Mouse (Mus musculus) liver, embryonic 14.5 days (tissue): Measurements from ENCODE around the gene Pde10a. TPM values are rescaled to one million over a fixed set of nuclear protein-coding genes. Genes with fewer than 3 reads are reported as not detected.
A peak's percentile ranks its signal among the peaks of the same experiment; 100 is the strongest.

Experiments used
- ATAC-seq: fragments of 200-750 bp; cut with Nextera tagmentation; 2 replicates; pipeline ENCODE4 v1.8.0; 2017; ENCODE audit warnings: moderate number of reproducible peaks, mild to moderate bottlenecking, moderate library complexity; ENCODE audit not compliant: insufficient read depth
- DNase-seq, 3 experiments: peaks; one replicate each; pipeline ENCODE4 v3.0.0-alpha.2; 2012 to 2013; ENCODE audit warnings: low read depth in 3 of 3, low spot score in 3 of 3
- H3K27ac ChIP-seq: fragments of 300-500 bp; sonication (generic); 2 replicates; pipeline ENCODE4 v1.5.1; 2014; ENCODE audit warnings: moderate library complexity, mild to moderate bottlenecking, control low read depth, inconsistent platforms
- H3K27me3 ChIP-seq: fragments of 300-500 bp; sonication (generic); 2 replicates; pipeline ENCODE4 v1.6.1; 2014; ENCODE audit warnings: mild to moderate bottlenecking, low read length, moderate library complexity; ENCODE audit not compliant: control insufficient read depth, insufficient read depth
- H3K36me3 ChIP-seq: fragments of 300-500 bp; sonication (generic); replicated peaks from 2 replicates; pipeline ENCODE4 v1.6.1; 2014; ENCODE audit warnings: low read depth; ENCODE audit not compliant: control insufficient read depth, insufficient read depth
- H3K4me1 ChIP-seq, 2 experiments: fragments of 200-500 bp in 1 of 2; fragments of 300-500 bp in 1 of 2; sonication (generic) in 1 of 2; replicated peaks; 2 replicates each; pipeline ENCODE4 v1.6.1; 2012 to 2014; ENCODE audit warnings: antibody characterized with exemption in 1 of 2, inconsistent platforms in 1 of 2, low read length in 1 of 2; ENCODE audit not compliant: control insufficient read depth in 2 of 2, insufficient read depth in 2 of 2
- H3K4me2 ChIP-seq: fragments of 300-500 bp; sonication (generic); 2 replicates; pipeline ENCODE4 v1.6.1; 2014; ENCODE audit warnings: low read depth, mild to moderate bottlenecking, control low read depth, moderate library complexity
- H3K4me3 ChIP-seq, 2 experiments: fragments of 200-500 bp in 1 of 2; fragments of 300-500 bp in 1 of 2; sonication (generic) in 1 of 2; 2 replicates each; pipeline ENCODE4 v1.5.1; 2012 to 2014; ENCODE audit warnings: low read depth in 2 of 2, low read length in 2 of 2, mild to moderate bottlenecking in 2 of 2, control low read depth in 1 of 2, inconsistent platforms in 1 of 2, moderate library complexity in 1 of 2; ENCODE audit not compliant: insufficient read depth in 1 of 2
- H3K9ac ChIP-seq: fragments of 300-500 bp; sonication (generic); replicated peaks from 2 replicates; pipeline ENCODE4 v1.6.1; 2014; ENCODE audit warnings: mild to moderate bottlenecking, control low read depth, moderate library complexity
- H3K9me3 ChIP-seq: fragments of 300-500 bp; sonication (generic); 2 replicates; pipeline ENCODE4 v1.6.1; 2016; ENCODE audit warnings: low read length, mixed read lengths; ENCODE audit not compliant: control insufficient read depth
- CTCF ChIP-seq: IDR thresholded peaks from 2 replicates; pipeline ENCODE4 v1.5.1; 2016; ENCODE audit warnings: antibody characterized with exemption, low read depth, control low read depth
- EP300 ChIP-seq: IDR thresholded peaks from 2 replicates; pipeline ENCODE4 v1.6.1; 2016; ENCODE audit warnings: antibody characterized with exemption, low read depth
- WGBS: fragments of 180-500 bp; shearing (Covaris S2); extraction: QIAGEN DNeasy Blood & Tissue Kit; methylation state at CpG from one replicate; pipeline ENCODE4 v1.1.7; 2014; ENCODE audit not compliant: insufficient replicate concordance; 5-methylcytosine and 5-hydroxymethylcytosine counted together
- polyA plus RNA-seq, 2 experiments: library from polyadenylated mRNA; depleted of rRNA in 1 of 2; stranded (reverse) in 1 of 2; unstranded in 1 of 2; fragments of >200 nt; fragmentation: Nextera tagmentation in 1 of 2; extraction: Ambion mirVana in 1 of 2; gene quantifications; 2 replicates each; pipeline versions ENCODE4 v1.2.1 to v1.2.3; 2012 to 2014

Pde10a gene
- polyA plus RNA-seq, 2 experiments: 0.52 to 0.60 TPM

DNA sequence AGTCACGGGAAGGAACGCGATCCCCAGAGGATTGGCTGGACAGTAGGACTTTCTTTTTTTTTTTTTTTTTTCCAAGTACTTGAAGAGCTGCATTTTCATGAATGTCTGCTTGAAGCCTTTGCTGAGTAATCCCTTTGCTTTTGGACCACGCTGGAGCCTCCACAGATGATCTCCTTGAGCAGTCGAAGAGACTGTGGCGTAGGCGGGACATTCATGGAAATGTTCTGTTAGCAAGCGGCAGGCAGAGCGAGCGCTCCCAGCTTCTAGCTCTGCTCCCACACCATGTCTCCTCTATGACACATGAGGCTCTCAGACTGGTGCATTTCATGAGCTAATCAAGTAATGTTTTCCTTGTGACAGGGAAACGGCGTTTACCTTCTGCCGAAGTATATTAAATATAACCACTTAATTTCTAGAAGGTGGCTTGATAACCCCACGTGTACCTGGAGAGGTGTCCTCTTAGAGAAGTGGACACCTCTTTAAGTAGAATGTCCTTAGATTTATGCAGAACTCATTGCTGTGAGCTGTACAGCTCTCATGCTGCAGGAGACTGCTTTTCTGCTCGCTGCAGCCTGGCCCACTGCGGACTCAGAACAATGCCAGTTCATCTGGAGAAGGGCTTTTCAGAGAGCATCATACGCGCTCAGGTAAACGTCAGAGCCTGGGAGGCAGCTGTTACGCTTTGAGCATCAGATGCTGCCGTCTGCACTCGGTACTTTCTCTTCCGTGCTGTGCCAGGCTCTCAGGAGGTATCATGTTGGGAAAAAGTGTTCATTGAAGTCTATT lies 333.7 kb downstream of the Pde10a start:
- no peak for DNase-seq
- Histone ChIP-seq H3K4me3 (no peak overlapping the region), H3K27me3 (no peaks in the 10 kb centered on the region), H3K27ac (no peak overlapping the region), H3K36me3 (no peaks in the 10 kb centered on the region), H3K4me2 (no peak overlapping the region), H3K9me3 (no peaks in the 10 kb centered on the region), H3K9ac (no peak overlapping the region), H3K4me1 (no peaks in the 10 kb centered on the region; a peak in 3 of 4 replicates)
- 75% methylated on average over 23 of the region's 23 CpGs for WGBS
- ATAC-seq: no peak
- TF ChIP-seq CTCF: no peak
- TF ChIP-seq EP300: no peak

DNA sequence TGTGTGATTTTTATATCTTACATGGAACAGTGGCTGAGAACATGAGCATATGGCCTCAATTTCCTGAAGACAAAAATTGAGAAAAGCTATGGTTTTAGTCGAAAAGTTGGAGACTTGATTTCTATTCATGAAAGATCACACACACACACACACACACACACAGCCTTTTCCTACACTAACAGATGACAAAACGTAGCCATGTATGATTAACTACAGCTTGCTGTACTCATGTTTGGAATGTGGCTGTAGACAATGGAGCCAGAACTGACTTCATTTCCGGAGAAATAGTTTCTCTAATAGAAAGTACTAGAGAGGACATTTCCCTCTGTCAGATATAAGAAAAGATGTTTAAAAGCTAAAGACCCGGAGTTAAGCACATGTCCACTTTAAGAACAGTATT lies 334.3 kb downstream of the Pde10a start:
- TF ChIP-seq CTCF: no peak
- no peak for TF ChIP-seq EP300
- Histone ChIP-seq H3K9me3 (no peaks in the 10 kb centered on the region), H3K27me3 (no peaks in the 10 kb centered on the region), H3K4me2 (no peak overlapping the region), H3K4me1 (no peaks in the 10 kb centered on the region; a peak in 3 of 4 replicates), H3K4me3 (no peak overlapping the region), H3K27ac (no peak overlapping the region), H3K9ac (no peak overlapping the region), H3K36me3 (no peaks in the 10 kb centered on the region)
- WGBS: 44% methylated on average over 4 of the region's 4 CpGs
- no peak for DNase-seq
- no peak for ATAC-seq

DNA sequence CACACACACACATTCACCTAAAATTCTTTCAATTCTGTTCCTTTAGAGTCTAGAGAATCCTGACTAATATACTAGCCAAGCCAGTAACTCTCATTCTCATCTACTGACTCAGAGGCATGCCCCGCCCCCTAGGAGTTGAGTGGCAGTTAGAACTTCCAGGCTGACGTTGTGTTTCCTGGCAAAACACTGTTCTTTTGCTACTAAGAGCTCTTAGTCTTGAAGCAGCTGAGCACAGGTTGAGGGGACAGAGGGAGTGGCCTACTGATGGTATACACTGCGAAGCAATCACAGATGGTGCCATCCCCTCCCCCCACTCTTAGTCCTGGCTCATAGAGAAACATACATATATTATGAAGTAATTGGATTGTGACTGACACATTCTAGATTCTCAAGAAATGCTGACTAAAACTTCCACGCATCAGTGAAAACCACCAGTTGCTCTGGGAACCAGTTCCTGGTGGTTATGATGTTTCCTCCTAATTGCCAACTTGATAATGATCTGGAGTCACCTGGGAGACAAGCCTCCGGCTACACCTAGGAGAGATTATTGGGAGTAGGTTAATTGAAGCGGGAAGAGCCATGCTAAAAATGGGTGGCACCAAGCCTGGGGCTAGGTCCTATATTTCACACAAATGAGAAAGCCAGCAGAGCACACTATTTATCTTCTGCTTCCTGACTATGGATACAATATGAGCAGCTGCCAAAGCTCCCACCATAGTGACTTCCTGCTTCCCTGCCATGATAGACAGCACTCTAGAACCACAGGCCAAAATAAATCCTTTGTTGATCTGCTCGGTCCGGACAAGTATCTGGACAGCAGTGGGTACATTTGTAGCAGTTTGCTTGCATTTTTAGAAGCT lies 339.7 kb downstream of the Pde10a start:
- Histone ChIP-seq H3K27ac (no peak overlapping the region), H3K9ac (no peak overlapping the region), H3K4me2 (no peak overlapping the region), H3K4me3 (no peak overlapping the region), H3K9me3 (no peaks in the 10 kb centered on the region), H3K4me1 (peaks cover 0 to 12% of the 10 kb centered on the region in 2 experiments; a peak in 1 of 4 replicates), H3K27me3 (no peaks in the 10 kb centered on the region), H3K36me3 (no peaks in the 10 kb centered on the region)
- DNase-seq: no peak
- 33% methylated on average over 8 of the region's 8 CpGs for WGBS
- no peak for ATAC-seq
- TF ChIP-seq EP300 (no peak), CTCF (no peak)

DNA sequence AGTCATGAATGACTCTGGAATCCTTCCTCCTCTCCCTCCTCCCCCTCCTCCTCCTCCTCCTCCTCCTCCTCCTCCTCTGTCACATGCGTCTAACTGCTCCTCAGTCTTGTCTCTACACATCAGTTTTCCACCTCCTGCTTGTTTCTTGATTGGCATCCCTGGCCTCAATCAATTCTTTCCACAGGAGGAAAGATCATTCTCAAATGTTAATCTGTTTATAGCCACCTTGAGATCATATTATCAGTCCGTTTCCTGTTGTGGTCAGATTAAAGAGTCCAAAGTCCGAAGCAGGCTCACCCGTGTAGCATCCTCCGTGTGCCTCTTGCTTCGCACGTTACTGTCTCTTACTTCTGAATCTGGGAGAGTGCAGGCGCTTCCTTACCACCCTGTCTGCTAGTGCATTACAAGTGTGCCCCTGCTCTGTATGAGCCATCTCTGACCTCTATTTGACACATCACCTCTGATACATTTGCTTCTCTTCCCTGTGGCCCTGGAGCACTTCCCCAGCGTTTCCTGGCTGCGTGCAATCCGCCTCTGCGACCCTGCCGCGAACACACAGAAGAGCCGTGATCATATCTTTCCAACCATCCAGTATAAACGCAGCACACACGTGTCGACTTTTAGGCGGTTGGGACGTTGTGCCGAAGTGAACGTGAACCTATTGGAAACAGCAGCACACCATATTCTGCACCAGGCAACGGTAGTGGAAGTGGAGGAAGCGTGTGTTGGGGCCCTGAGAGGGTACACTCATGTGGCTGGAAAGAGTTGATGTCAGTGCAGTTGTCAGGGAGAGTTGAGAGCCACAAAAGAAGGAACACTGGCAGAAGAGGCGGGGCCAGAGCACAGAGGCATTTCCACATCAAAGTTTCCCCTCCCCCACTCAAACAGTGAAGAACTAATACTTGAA lies 342.4 kb downstream of the Pde10a start:
- peak in 2 of 3 experiments; percentile 3 to 20 for DNase-seq

More for the DNA sequence above, 342.4 kb downstream of the Pde10a start:
- no peak overlapping the region for H3K9ac ChIP-seq
- no peak overlapping the region for H3K27ac ChIP-seq
- peaks cover 0 to 16% of the 10 kb centered on the region in 2 experiments; a peak in 2 of 4 replicates for H3K4me1 ChIP-seq
- WGBS: 16% methylated on average over 25 of the region's 25 CpGs
- H3K4me2 ChIP-seq: no peak overlapping the region
- no peak overlapping the region for H3K4me3 ChIP-seq
- peak; percentile 37; the same call in 1 of the 2 replicates for ATAC-seq
- no peaks in the 10 kb centered on the region for H3K9me3 ChIP-seq
- no peaks in the 10 kb centered on the region for H3K36me3 ChIP-seq
- no peaks in the 10 kb centered on the region for H3K27me3 ChIP-seq
- no peak for TF ChIP-seq CTCF
- 0 out of 2 replicates have a peak, but pooled peaks have one; percentile 4 for TF ChIP-seq EP300
